In the genomic region with DNA sequence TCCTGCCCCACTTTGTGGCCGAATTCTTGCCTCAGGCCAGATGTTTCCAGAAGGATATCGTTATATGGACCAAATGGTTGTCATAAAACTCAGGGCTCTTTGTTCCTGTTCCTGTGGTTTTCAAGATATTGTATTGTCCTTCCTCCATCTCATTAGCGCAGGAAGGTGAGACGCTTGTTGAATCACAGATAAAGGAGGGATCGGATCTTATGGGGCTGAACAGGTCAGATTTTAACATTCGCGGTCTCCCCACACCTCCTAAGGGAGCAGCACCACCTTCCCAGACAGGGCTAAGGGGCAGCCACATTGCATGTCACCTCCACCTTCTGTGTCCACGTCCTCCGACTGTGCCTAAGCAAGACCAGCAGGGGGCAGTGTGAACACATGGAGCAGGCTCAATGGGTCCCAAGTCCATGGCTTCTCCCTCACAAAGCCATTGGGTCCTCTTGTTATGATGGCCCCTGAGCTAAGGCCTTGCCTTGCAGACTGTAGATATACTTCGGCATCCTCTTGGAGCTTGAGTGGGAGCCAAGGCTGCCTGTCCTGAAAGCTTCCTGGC, we compare ENCODE assay signal across 8 mouse cellular contexts. TPM values are rescaled to one million over a fixed set of nuclear protein-coding genes. Genes with fewer than 3 reads are reported as not detected.
A peak's percentile ranks its signal among the peaks of the same experiment; 100 is the strongest.
DNase-seq lines count a peak whose midpoint lies in the region; ATAC-seq and TF ChIP-seq lines count a peak whose summit lies in the region.

No protein-coding gene starts in this region.

- H3K4me1 ChIP-seq in heart, embryonic 11.5 days (ENCODE audit: control insufficient read depth, insufficient read depth, low read length), result no peaks in the 10 kb centered on the region
- no peaks in the 10 kb centered on the region for H3K4me1 ChIP-seq in forebrain, embryonic 15.5 days
- no peaks in the 10 kb centered on the region for H3K4me1 ChIP-seq in hindbrain, postnatal 0 days (ENCODE audit: insufficient read depth, low read length)
- H3K4me1 ChIP-seq in limb, embryonic 11.5 days (ENCODE audit: control insufficient read depth, insufficient read depth, low read length), result 0 out of 2 replicates have a peak, but pooled peaks cover 2% of the 10 kb centered on the region

- no peaks in the 10 kb centered on the region for H3K27me3 ChIP-seq in heart, embryonic 11.5 days (ENCODE audit: control insufficient read depth, insufficient read depth, low read length)
- no peaks in the 10 kb centered on the region for H3K27me3 ChIP-seq in forebrain, embryonic 15.5 days
- H3K27me3 ChIP-seq in hindbrain, postnatal 0 days (ENCODE audit: insufficient read depth, low read length), result no peaks in the 10 kb centered on the region
- no peaks in the 10 kb centered on the region for H3K27me3 ChIP-seq in limb, embryonic 11.5 days (ENCODE audit: control insufficient read depth, insufficient read depth, low read length)

- H3K36me3 ChIP-seq in heart, embryonic 11.5 days (ENCODE audit: control insufficient read depth, insufficient read depth, low read length), result no peaks in the 10 kb centered on the region
- H3K36me3 ChIP-seq in forebrain, embryonic 15.5 days, result no peaks in the 10 kb centered on the region
- H3K36me3 ChIP-seq in hindbrain, postnatal 0 days (ENCODE audit: insufficient read depth, low read length), result no peaks in the 10 kb centered on the region
- H3K36me3 ChIP-seq in limb, embryonic 11.5 days (ENCODE audit: control insufficient read depth, insufficient read depth, low read length), result no peaks in the 10 kb centered on the region

- H3K27ac ChIP-seq in heart, embryonic 11.5 days (ENCODE audit: low read depth, low read length), result no peak overlapping the region
- no peak overlapping the region for H3K27ac ChIP-seq in forebrain, embryonic 15.5 days (replicated peaks)
- no peak overlapping the region for H3K27ac ChIP-seq in hindbrain, postnatal 0 days
- no peak overlapping the region for H3K27ac ChIP-seq in limb, embryonic 11.5 days (replicated peaks; ENCODE audit: low read depth, low read length)

- H3K4me3 ChIP-seq in heart, embryonic 11.5 days (ENCODE audit: low read depth, low read length), result no peak overlapping the region
- H3K4me3 ChIP-seq in forebrain, embryonic 15.5 days, result no peak overlapping the region
- H3K4me3 ChIP-seq in hindbrain, postnatal 0 days (ENCODE audit: low read length), result no peak overlapping the region
- no peak overlapping the region for H3K4me3 ChIP-seq in limb, embryonic 11.5 days (ENCODE audit: low read depth, low read length)

- no peak overlapping the region for H3K9ac ChIP-seq in heart, embryonic 11.5 days (ENCODE audit: low read depth, low read length)
- no peak overlapping the region for H3K9ac ChIP-seq in forebrain, embryonic 15.5 days (replicated peaks)
- H3K9ac ChIP-seq in hindbrain, postnatal 0 days (replicated peaks; ENCODE audit: low read length), result no peak overlapping the region
- no peak overlapping the region for H3K9ac ChIP-seq in limb, embryonic 11.5 days (ENCODE audit: low read length)

- TF ChIP-seq CTCF in hindbrain, postnatal 0 days (IDR thresholded peaks at IDR 0.05; ENCODE audit: low read depth), result peak; percentile 92

- H3K4me2 ChIP-seq in heart, embryonic 11.5 days, result no peak overlapping the region
- no peak overlapping the region for H3K4me2 ChIP-seq in forebrain, embryonic 15.5 days (replicated peaks)
- H3K4me2 ChIP-seq in hindbrain, postnatal 0 days (ENCODE audit: low read depth, low read length), result no peak overlapping the region
- no peak overlapping the region for H3K4me2 ChIP-seq in limb, embryonic 11.5 days (ENCODE audit: low read depth, severe bottlenecking)

- ATAC-seq in heart, embryonic 11.5 days (replicated peaks; ENCODE audit: insufficient number of reproducible peaks, low FRiP score, low TSS enrichment), result no peak
- peak; percentile 78 for ATAC-seq in forebrain, embryonic 15.5 days (replicated peaks)
- peak; percentile 82 for ATAC-seq in hindbrain, postnatal 0 days
- ATAC-seq in limb, embryonic 11.5 days (ENCODE audit: insufficient number of reproducible peaks, low FRiP score, low TSS enrichment, low read depth), result peak; percentile 80; the same call in 1 of the 2 replicates

- no peaks in the 10 kb centered on the region for H3K9me3 ChIP-seq in heart, embryonic 11.5 days (replicated peaks; ENCODE audit: control insufficient read depth, low read length)
- H3K9me3 ChIP-seq in forebrain, embryonic 15.5 days, result no peaks in the 10 kb centered on the region
- H3K9me3 ChIP-seq in hindbrain, postnatal 0 days (ENCODE audit: low read length), result no peaks in the 10 kb centered on the region
- no peaks in the 10 kb centered on the region for H3K9me3 ChIP-seq in limb, embryonic 11.5 days (ENCODE audit: control insufficient read depth, low read length)

- DNase-seq in heart, adult 11 months, result peak; percentile 94
- peak; percentile 68 for DNase-seq in c-Kit-positive CD71-positive TER-119-negative erythroid progenitor cells, embryonic 14.5 days (ENCODE audit: low read depth)
- DNase-seq in hindbrain, postnatal 0 days (ENCODE audit: low spot score), result peak; percentile 85
- peak; percentile 89 for DNase-seq in limb, embryonic 11.5 days (ENCODE audit: low spot score)
- DNase-seq in monocyte, adult 2 months (ENCODE audit: low read depth in 1 of 2, low spot score in 2 of 2), result peak; percentile 31 to 52
- peak; percentile 61 to 63 for DNase-seq in spleen, postnatal 36 days (ENCODE audit: low spot score in 2 of 2)

- WGBS in heart, embryonic 11.5 days (ENCODE audit: insufficient replicate concordance), result 39% methylated on average over 10 of the region's 10 CpGs
- whole genome bisulfite sequencing in forebrain, embryonic 15.5 days, result 48% methylated on average over 10 of the region's 10 CpGs
- WGBS in hindbrain, postnatal 0 days, result 53% methylated on average over 10 of the region's 10 CpGs
- WGBS in limb, embryonic 11.5 days, result 34% methylated on average over 10 of the region's 10 CpGs

RNA-seq across cellular contexts. Expression of a gene that starts 15.4 kb away (rescaled TPM):
- 0.19 TPM in 1 of 2 replicates, not detected in the other for polyA plus RNA-seq in heart, embryonic 11.5 days (2014; fragmentation: Nextera tagmentation; extraction: Ambion mirVana)
- 85.6 and 86.8 TPM in 2 replicates for polyA plus RNA-seq in forebrain, embryonic 15.5 days (2015; fragmentation: Nextera tagmentation; extraction: Ambion mirVana)
- 25.3 and 32.3 TPM in 2 replicates for total RNA-seq in hindbrain, postnatal 0 days (2014; rRNA removed)
- 21.2 and 21.9 TPM in 2 replicates for polyA plus RNA-seq in hindbrain, postnatal 0 days (2015; fragmentation: Nextera tagmentation; extraction: Ambion mirVana)
- 0.33 and 0.55 TPM in 2 replicates for polyA plus RNA-seq in limb, embryonic 11.5 days (2014; fragmentation: Nextera tagmentation; extraction: Ambion mirVana)

RNA-seq across cellular contexts. Expression of a gene that starts 20.3 kb away (rescaled TPM):
- polyA plus RNA-seq in heart, embryonic 11.5 days (2014; fragmentation: Nextera tagmentation; extraction: Ambion mirVana), result 10.6 and 13.2 TPM in 2 replicates
- polyA plus RNA-seq in forebrain, embryonic 15.5 days (2015; fragmentation: Nextera tagmentation; extraction: Ambion mirVana), result 5.8 and 7.2 TPM in 2 replicates
- 2.9 and 3.5 TPM in 2 replicates for total RNA-seq in hindbrain, postnatal 0 days (2014; rRNA removed)
- polyA plus RNA-seq in hindbrain, postnatal 0 days (2015; fragmentation: Nextera tagmentation; extraction: Ambion mirVana), result 1.9 and 2.4 TPM in 2 replicates
- polyA plus RNA-seq in limb, embryonic 11.5 days (2014; fragmentation: Nextera tagmentation; extraction: Ambion mirVana), result 17.7 and 22.1 TPM in 2 replicates

Comparison
In these comparisons a context has a peak if more than half of its experiments do, and no peak if none do; other contexts are left out.
1. DNase-seq: peak in every context shown above with its lines; median percentile 94 in heart, adult 11 months; 89 in limb, embryonic 11.5 days; 85 in hindbrain, postnatal 0 days; 68 in c-Kit-positive CD71-positive TER-119-negative erythroid progenitor cells, embryonic 14.5 days; 62 in spleen, postnatal 36 days; 42 in monocyte, adult 2 months.
2. RNA of a gene that starts 15.4 kb away (polyA plus RNA-seq): 85.6 to 86.8 TPM in forebrain, embryonic 15.5 days and 21.2 to 21.9 TPM in hindbrain, postnatal 0 days; 0.33 to 0.55 TPM in limb, embryonic 11.5 days and 0.19 TPM in heart, embryonic 11.5 days; every median in the first group is over 10 times any median in the second.